Mouse (Mus musculus) embryo, embryonic 10.5 days (tissue): ENCODE measurements at regions not wholly inside any gene's neighbourhood (a gene's known extent, or its start where the extent isn't known, plus 50 kb on each side); places are given as distances from the start of the nearest gene placed in this dataset.

Source experiments
- DNase-seq: peaks from one replicate; pipeline ENCODE4 v3.0.0-alpha.2; 2015; ENCODE audit warnings: low spot score

- DNase-seq, result no peak
Measured at GRCm38 (mm10) chr11:38224300-38224699, 988.5 kb upstream of the Tenm2 start.

GRCm38 (mm10) chr11:38203347-38203746 is 967.6 kb upstream of the Tenm2 start:
- no peak for DNase-seq

GRCm38 (mm10) chr11:38201136-38201741 is 965.5 kb upstream of the Tenm2 start:
- no peak for DNase-seq

- DNase-seq, result no peak
Measured at GRCm38 (mm10) chr11:38193719-38194118, 958.0 kb upstream of the Tenm2 start.

- no peak for DNase-seq
Measured at GRCm38 (mm10) chr11:38191895-38192547, 956.3 kb upstream of the Tenm2 start.

GRCm38 (mm10) chr11:38191437-38191836 is 955.7 kb upstream of the Tenm2 start:
- no peak for DNase-seq

GRCm38 (mm10) chr11:38170721-38171120 is 935.0 kb upstream of the Tenm2 start:
- no peak for DNase-seq

GRCm38 (mm10) chr11:38158310-38158709 is 922.5 kb upstream of the Tenm2 start:
- no peak for DNase-seq

- no peak for DNase-seq
Measured at GRCm38 (mm10) chr11:38156944-38157343, 921.2 kb upstream of the Tenm2 start.

- no peak for DNase-seq
Measured at GRCm38 (mm10) chr11:38155706-38156105, 919.9 kb upstream of the Tenm2 start.

- no peak for DNase-seq
Measured at GRCm38 (mm10) chr11:38143436-38143835, 907.7 kb upstream of the Tenm2 start.

- no peak for DNase-seq
Measured at GRCm38 (mm10) chr11:38128851-38129250, 893.1 kb upstream of the Tenm2 start.

- no peak for DNase-seq
Measured at GRCm38 (mm10) chr11:38123789-38124330, 888.1 kb upstream of the Tenm2 start.

GRCm38 (mm10) chr11:38122474-38122873 is 886.7 kb upstream of the Tenm2 start:
- no peak for DNase-seq

GRCm38 (mm10) chr11:38121051-38121616 is 885.4 kb upstream of the Tenm2 start:
- DNase-seq, result no peak

GRCm38 (mm10) chr11:38117741-38118140 is 882.0 kb upstream of the Tenm2 start:
- DNase-seq, result no peak

- no peak for DNase-seq
Measured at GRCm38 (mm10) chr11:38092202-38092601, 856.4 kb upstream of the Tenm2 start.

GRCm38 (mm10) chr11:38075171-38075732 is 839.5 kb upstream of the Tenm2 start:
- DNase-seq, result no peak

- DNase-seq, result no peak
Measured at GRCm38 (mm10) chr11:38069635-38070034, 833.9 kb upstream of the Tenm2 start.

GRCm38 (mm10) chr11:38067682-38068081 is 831.9 kb upstream of the Tenm2 start:
- peak; percentile 54 for DNase-seq

- no peak for DNase-seq
Measured at GRCm38 (mm10) chr11:38066091-38066490, 830.3 kb upstream of the Tenm2 start.

GRCm38 (mm10) chr11:38060105-38060504 is 824.3 kb upstream of the Tenm2 start:
- DNase-seq, result peak; percentile 15

GRCm38 (mm10) chr11:38058896-38059295 is 823.1 kb upstream of the Tenm2 start:
- DNase-seq, result no peak
